Mouse (Mus musculus) limb, embryonic 13.5 days (tissue): ENCODE measurements around the gene Col13a1. TPM values are rescaled to one million over a fixed set of nuclear protein-coding genes. Genes with fewer than 3 reads are reported as not detected.
A peak's percentile ranks its signal among the peaks of the same experiment; 100 is the strongest.

Experiments
- ATAC-seq: fragments of 200-750 bp; cut with Nextera tagmentation; 2 replicates; pipeline ENCODE4 v1.8.0; 2017; ENCODE audit warnings: low read depth, moderate number of reproducible peaks, moderate TSS enrichment; ENCODE audit not compliant: low FRiP score
- H3K27ac ChIP-seq: fragments of 300-500 bp; sonication (generic); 2 replicates; pipeline ENCODE4 v1.5.1; 2015; ENCODE audit warnings: inconsistent platforms, mild to moderate bottlenecking, moderate library complexity
- H3K27me3 ChIP-seq: fragments of 300-500 bp; sonication (generic); 2 replicates; pipeline ENCODE4 v1.6.1; 2015; ENCODE audit warnings: mild to moderate bottlenecking, inconsistent platforms
- H3K36me3 ChIP-seq: fragments of 300-500 bp; sonication (generic); 2 replicates; pipeline ENCODE4 v1.6.1; 2015; ENCODE audit warnings: inconsistent platforms, mild to moderate bottlenecking, moderate library complexity
- H3K4me1 ChIP-seq: fragments of 300-500 bp; sonication (generic); 2 replicates; pipeline ENCODE4 v1.6.1; 2015; ENCODE audit warnings: inconsistent platforms
- H3K4me2 ChIP-seq: fragments of 300-500 bp; sonication (generic); replicated peaks from 2 replicates; pipeline ENCODE4 v1.6.1; 2015; ENCODE audit warnings: inconsistent platforms, mild to moderate bottlenecking, moderate library complexity
- H3K4me3 ChIP-seq: fragments of 300-500 bp; sonication (generic); 2 replicates; pipeline ENCODE4 v1.5.1; 2015; ENCODE audit warnings: moderate library complexity, mild to moderate bottlenecking, inconsistent platforms
- H3K9ac ChIP-seq: fragments of 300-500 bp; sonication (generic); 2 replicates; pipeline ENCODE4 v1.6.1; 2015; ENCODE audit warnings: mild to moderate bottlenecking, inconsistent platforms
- H3K9me3 ChIP-seq: fragments of 300-500 bp; sonication (generic); 2 replicates; pipeline ENCODE4 v1.6.1; 2016; ENCODE audit warnings: inconsistent platforms
- WGBS: fragments of 180-500 bp; shearing (Covaris S2); methylation state at CpG from one replicate; pipeline ENCODE4 v1.1.7; 2015; 5-methylcytosine and 5-hydroxymethylcytosine counted together
- polyA plus RNA-seq: library from polyadenylated mRNA; unstranded; fragments of >200 nt; fragmentation: Nextera tagmentation; extraction: Ambion mirVana; gene quantifications from 2 replicates; pipeline ENCODE4 v1.2.1, GENCODE M21; 2015

Gene Col13a1
- polyA plus RNA-seq, 1 experiment from 2014 or later: 4.6 TPM

DNA sequence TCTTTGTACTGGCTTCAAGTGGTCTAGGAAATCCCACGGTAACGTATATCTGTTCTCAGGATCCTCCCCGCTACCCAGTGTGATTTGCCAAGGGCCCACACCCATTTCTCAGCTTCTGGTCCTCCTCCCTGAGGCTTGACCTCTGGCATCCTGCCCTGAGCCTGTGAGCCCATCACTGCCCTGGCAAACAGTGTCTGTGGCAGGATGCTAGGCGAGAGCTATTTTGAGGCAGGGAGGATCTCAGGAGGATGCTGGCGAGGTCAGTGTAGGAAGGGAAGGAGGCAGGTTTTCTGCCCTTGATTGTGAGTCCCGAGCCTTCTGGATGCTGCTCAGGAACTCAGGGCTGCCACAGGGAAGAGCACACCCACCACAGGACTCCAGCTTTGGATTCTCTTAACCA is 22.2 kb downstream of the Col13a1 start:
- H3K4me1 ChIP-seq: peaks cover 7% of the 10 kb centered on the region
- H3K4me2 ChIP-seq: no peak overlapping the region
- no peaks in the 10 kb centered on the region for H3K9me3 ChIP-seq
- ATAC-seq: no peak
- no peaks in the 10 kb centered on the region for H3K36me3 ChIP-seq
- H3K4me3 ChIP-seq: no peak overlapping the region
- 80% methylated on average over 6 of the region's 6 CpGs for WGBS
- no peak overlapping the region for H3K9ac ChIP-seq
- no peaks in the 10 kb centered on the region for H3K27me3 ChIP-seq
- no peak overlapping the region for H3K27ac ChIP-seq

- Histone ChIP-seq H3K27ac (no peak overlapping the region), H3K36me3 (no peaks in the 10 kb centered on the region), H3K27me3 (no peaks in the 10 kb centered on the region), H3K4me3 (no peak overlapping the region), H3K4me2 (no peak overlapping the region), H3K4me1 (peaks cover 7% of the 10 kb centered on the region), H3K9ac (no peak overlapping the region), H3K9me3 (no peaks in the 10 kb centered on the region)
- 81% methylated on average over 5 of the region's 5 CpGs for WGBS
- no peak for ATAC-seq
Observed at GRCm38 (mm10) chr10:61953916-61954315, 25.0 kb downstream of the Col13a1 start.

GRCm38 (mm10) chr10:61949542-61949941 is 29.4 kb downstream of the Col13a1 start:
- H3K4me1 ChIP-seq: peaks cover 7% of the 10 kb centered on the region
- no peak overlapping the region for H3K4me3 ChIP-seq
- no peaks in the 10 kb centered on the region for H3K27me3 ChIP-seq
- no peaks in the 10 kb centered on the region for H3K9me3 ChIP-seq
- no peak overlapping the region for H3K4me2 ChIP-seq
- WGBS: 66% methylated on average over 6 of the region's 6 CpGs
- H3K36me3 ChIP-seq: no peaks in the 10 kb centered on the region
- ATAC-seq: no peak
- no peak overlapping the region for H3K27ac ChIP-seq
- no peak overlapping the region for H3K9ac ChIP-seq

DNA sequence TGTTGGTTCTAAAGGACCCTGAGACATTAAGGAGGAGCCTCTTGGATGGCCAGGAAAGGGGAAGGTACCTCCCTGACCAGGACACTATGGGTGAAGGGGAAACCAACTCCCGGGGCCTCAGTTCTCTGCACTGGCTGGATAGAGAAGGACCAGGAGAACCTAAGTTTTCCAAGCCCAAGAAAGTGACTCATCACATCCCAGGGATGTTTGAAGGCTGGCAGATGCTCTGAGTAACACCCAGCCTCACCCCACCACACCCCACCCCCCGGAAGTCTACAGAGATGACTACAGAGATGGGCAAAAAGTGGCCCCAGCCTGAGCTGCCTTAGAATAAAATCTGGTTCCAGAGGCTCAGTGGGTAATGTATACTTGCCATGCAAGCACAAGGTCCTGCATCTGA is 34.5 kb downstream of the Col13a1 start:
- no peak for ATAC-seq
- Histone ChIP-seq H3K4me3 (no peak overlapping the region), H3K4me2 (no peak overlapping the region), H3K9me3 (no peaks in the 10 kb centered on the region), H3K27ac (no peak overlapping the region), H3K9ac (no peak overlapping the region), H3K27me3 (no peaks in the 10 kb centered on the region), H3K4me1 (0 out of 2 replicates have a peak, but pooled peaks cover 7% of the 10 kb centered on the region), H3K36me3 (no peaks in the 10 kb centered on the region)
- 92% methylated on average over 2 of the region's 2 CpGs for WGBS

DNA sequence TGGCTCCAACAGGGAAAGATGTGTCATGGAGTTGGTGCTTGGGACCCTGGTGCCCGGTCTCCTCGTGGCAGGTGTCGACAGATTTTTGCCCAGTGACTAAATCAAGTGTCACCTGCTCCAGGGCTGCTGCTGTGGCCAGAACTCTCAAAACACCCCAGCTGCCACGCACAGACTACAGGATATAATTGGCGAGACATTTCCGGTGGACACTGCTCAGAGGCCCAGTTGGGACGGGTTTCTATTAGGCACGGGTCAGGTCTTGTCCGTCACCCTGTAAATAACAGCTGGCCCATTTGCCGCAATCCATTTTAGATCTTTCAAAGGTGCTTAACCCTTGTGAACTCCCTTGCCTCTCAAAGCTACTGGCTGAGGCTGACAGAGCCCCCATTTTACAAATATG is 35.4 kb downstream of the Col13a1 start:
- Histone ChIP-seq H3K27me3 (no peaks in the 10 kb centered on the region), H3K4me2 (no peak overlapping the region), H3K27ac (no peak overlapping the region), H3K9me3 (no peaks in the 10 kb centered on the region), H3K36me3 (no peaks in the 10 kb centered on the region), H3K4me3 (no peak overlapping the region), H3K9ac (no peak overlapping the region), H3K4me1 (0 out of 2 replicates have a peak, but pooled peaks cover 7% of the 10 kb centered on the region)
- WGBS: 14% methylated on average over 10 of the region's 10 CpGs
- peak; percentile 67 for ATAC-seq

DNA sequence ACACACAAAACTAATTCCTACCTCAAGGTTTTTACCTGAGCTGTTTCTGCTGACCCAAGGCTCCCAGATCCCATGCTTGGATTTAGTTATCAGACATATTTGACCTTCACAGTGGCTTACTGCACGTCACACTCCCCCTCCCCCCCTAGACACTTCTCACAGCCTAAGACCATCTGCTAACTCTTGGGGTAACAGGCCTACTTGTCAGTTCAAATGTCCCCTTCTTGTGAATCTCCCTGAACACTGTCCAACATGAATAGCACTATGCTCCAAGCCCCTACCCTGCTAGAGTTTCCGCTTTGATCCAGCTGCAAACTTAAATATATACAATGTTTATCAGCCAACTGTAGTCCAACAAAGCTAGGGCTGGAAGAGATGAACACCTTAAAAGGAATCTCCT is 36.2 kb downstream of the Col13a1 start:
- Histone ChIP-seq H3K27ac (no peak overlapping the region), H3K9ac (no peak overlapping the region), H3K4me1 (0 out of 2 replicates have a peak, but pooled peaks cover 7% of the 10 kb centered on the region), H3K4me2 (no peak overlapping the region), H3K36me3 (no peaks in the 10 kb centered on the region), H3K9me3 (no peaks in the 10 kb centered on the region), H3K27me3 (peaks cover 1% of the 10 kb centered on the region; the same call in 1 of the 2 replicates), H3K4me3 (no peak overlapping the region)
- ATAC-seq: no peak
- WGBS: 59% methylated on average over 2 of the region's 2 CpGs

GRCm38 (mm10) chr10:61936211-61937121 is 42.4 kb downstream of the Col13a1 start:
- no peak overlapping the region for H3K9ac ChIP-seq
- no peak overlapping the region for H3K27ac ChIP-seq
- peak overlapping the region; percentile 60 for H3K4me2 ChIP-seq
- peak overlapping the region; percentile 21 for H3K4me3 ChIP-seq
- ATAC-seq: peak; percentile 51
- peaks cover 16% of the 10 kb centered on the region for H3K27me3 ChIP-seq
- H3K9me3 ChIP-seq: no peaks in the 10 kb centered on the region
- under 1% methylated on average over 27 of the region's 28 CpGs for WGBS
- no peaks in the 10 kb centered on the region for H3K36me3 ChIP-seq
- peaks cover 31% of the 10 kb centered on the region for H3K4me1 ChIP-seq

DNA sequence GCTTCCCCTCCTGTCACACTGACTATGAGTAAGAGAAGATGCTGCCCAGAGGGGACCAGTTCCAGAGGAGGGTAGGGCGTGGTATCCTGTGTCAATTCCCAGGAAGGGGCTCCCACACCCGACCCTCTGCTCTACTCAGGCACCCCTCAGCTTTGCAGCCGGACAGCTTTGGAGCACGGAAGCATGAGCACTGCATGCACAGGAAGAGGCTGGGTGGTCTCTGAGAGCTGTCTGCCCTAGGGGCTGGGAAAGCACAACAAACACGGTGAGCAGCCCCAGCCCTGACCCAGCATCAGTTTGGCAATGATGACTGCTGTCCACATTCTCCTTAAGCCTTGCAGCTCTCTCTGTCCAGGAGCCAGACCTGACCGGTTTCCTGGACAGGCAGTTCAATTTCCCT is 47.2 kb downstream of the Col13a1 start:
- H3K27me3 ChIP-seq: peaks cover 5% of the 10 kb centered on the region
- H3K4me3 ChIP-seq: no peak overlapping the region
- WGBS: 49% methylated on average over 6 of the region's 6 CpGs
- peaks cover 45% of the 10 kb centered on the region for H3K4me1 ChIP-seq
- H3K9ac ChIP-seq: no peak overlapping the region
- H3K36me3 ChIP-seq: no peaks in the 10 kb centered on the region
- no peak overlapping the region for H3K4me2 ChIP-seq
- no peak overlapping the region for H3K27ac ChIP-seq
- ATAC-seq: no peak
- no peaks in the 10 kb centered on the region for H3K9me3 ChIP-seq

GRCm38 (mm10) chr10:61929901-61930300 is 49.0 kb downstream of the Col13a1 start:
- Histone ChIP-seq H3K36me3 (no peaks in the 10 kb centered on the region), H3K9ac (no peak overlapping the region), H3K27ac (no peak overlapping the region), H3K9me3 (no peaks in the 10 kb centered on the region), H3K4me2 (no peak overlapping the region), H3K4me1 (peaks cover 30% of the 10 kb centered on the region), H3K27me3 (no peaks in the 10 kb centered on the region), H3K4me3 (no peak overlapping the region)
- WGBS: 39% methylated on average over 6 of the region's 6 CpGs
- no peak for ATAC-seq

DNA sequence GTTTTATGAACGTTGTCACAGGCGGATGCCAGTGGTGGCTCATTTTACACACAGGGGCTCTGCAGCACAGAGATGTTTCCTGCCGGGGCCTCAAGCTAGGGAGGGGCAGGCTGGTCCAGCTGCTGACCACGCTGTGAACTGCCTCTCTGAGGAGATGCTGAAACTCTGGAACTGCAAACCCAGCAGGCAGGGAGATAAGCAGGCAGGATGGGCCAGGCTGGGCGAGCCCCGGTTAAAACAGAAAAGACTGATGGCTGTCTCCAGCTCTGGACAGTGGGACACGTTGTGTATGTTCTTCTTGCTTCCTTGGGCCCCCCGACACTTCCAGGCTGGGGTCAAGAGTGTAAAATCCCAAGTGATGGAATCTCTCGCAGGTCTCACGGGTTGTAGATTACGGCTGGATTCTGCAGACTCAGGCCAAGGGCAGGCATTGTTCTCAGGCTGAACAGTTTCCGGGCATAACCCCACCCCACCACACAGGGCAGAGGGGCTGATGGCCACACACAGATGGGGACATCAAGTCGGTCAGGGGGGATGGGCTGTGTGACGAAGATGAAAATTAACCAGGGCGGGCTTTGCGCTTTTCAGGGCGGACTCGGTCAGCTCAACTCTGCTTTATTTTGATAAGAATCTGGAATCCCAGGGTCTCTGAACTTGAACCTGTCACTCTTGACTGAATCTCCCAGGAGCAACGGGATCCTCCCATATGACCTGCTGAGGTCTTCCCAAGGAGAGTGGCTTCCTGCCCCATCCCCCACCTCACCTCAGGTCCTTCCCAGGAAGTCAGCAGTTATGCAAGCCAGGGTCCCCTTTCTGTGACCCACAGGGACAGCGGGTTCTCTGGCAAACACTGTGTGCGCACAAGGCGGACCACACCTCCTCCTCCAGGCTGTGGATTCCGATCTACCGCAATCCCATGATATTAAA is 49.9 kb downstream of the Col13a1 start:
- no peak overlapping the region for H3K4me3 ChIP-seq
- no peak overlapping the region for H3K9ac ChIP-seq
- no peaks in the 10 kb centered on the region for H3K36me3 ChIP-seq
- WGBS: 6% methylated on average over 24 of the region's 24 CpGs
- H3K9me3 ChIP-seq: no peaks in the 10 kb centered on the region
- peaks cover 30% of the 10 kb centered on the region for H3K4me1 ChIP-seq
- no peaks in the 10 kb centered on the region for H3K27me3 ChIP-seq
- peak overlapping the region; percentile 44; the same call in 1 of the 2 replicates for H3K27ac ChIP-seq
- peak overlapping the region; percentile 42 for H3K4me2 ChIP-seq
- peak; percentile 69 for ATAC-seq

- Histone ChIP-seq H3K4me1 (peaks cover 34% of the 10 kb centered on the region), H3K27me3 (no peaks in the 10 kb centered on the region), H3K4me3 (no peak overlapping the region), H3K9ac (no peak overlapping the region), H3K36me3 (no peaks in the 10 kb centered on the region), H3K9me3 (no peaks in the 10 kb centered on the region), H3K4me2 (no peak overlapping the region), H3K27ac (no peak overlapping the region)
- no peak for ATAC-seq
Observed at GRCm38 (mm10) chr10:61925691-61926090, 53.2 kb downstream of the Col13a1 start.
